Mouse (Mus musculus) urinary bladder, adult 18-20 months (tissue): ENCODE measurements around the gene Arhgdib.

Experiments used
- DNase-seq, 2 experiments: peaks; one replicate each; pipeline ENCODE4 v3.0.0; 2022; ENCODE audit warnings: low spot score in 2 of 2, mixed read lengths in 2 of 2

The Arhgdib gene

DNA sequence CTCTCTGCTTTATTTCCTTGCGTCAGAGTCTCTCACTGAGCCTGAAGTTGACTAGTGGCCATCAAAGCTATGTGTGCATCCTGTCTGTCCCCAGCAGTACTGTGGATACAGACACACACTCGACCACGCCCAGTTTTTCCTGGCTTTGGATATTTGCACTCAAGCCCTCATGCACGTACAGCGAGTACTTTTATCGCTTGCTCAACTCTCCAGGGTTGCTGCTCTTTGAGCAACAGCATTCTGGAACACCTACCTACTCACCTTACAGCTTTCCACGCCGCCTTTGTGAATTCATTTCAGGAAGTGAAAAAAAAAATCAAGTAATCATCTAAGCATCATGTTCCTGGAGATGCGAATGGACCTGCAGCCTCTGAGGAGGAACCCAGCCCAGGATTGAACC, 11.2 kb upstream of the Arhgdib start:
- DNase-seq = no peak

DNA sequence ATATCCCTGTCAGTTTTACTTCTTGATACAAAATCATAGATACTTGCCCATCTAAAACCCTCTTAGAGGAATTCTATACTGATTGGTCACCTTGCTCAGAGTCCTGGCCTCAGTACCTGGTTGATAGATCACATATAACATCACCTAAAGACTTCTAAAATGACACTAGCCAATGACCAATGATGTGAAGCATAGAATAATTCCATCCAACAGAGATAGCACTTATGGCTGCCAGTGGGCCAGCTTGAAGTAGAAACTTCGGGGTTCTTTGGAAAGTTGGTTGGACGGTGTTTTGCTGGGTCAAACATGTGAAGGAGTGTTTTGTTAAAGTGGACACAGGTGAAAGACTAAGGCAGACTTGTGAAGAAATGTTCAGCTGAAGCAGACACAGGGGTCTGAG, 8.5 kb upstream of the Arhgdib start:
- DNase-seq = no peak

DNA sequence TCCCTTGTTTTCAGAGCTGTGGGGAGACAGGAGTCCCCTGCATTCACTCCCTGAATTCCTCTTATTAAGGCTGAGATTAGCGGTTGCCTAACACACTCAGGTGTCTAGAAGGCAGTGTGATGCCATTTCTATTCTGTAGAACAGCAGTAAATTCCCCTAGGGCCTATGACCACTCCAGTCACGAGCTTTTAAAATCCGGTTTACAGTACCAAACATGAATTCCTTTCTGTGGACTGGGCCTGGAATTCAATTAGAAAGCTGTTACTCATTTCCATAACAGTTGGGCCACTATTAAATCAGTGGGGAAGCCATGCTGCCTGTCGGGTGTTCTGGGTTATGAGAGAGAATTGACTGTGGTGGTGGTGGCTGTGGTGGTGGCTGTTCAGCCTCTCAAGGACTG, 6.0 kb upstream of the Arhgdib start:
- no peak for DNase-seq

DNA sequence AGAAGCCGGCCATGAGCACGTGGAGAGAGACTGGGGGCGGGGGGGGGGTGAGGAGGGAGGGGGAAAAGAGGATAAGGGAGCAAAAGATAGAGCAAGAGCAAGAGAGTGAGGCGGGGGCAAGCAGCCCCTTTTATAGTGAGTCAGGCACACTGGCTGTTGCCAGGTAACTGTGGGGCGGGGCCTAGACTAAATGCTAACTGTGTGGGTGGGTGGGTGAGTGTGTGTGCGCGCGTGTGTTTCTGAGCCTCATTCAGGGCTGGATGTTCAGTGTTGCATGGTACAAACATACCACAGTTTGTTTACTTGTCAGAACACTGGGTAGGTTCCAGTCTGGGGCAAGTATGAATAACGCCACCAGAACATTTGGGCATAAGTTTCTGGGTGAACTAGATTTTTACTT, 5.2 kb upstream of the Arhgdib start:
- no peak for DNase-seq

DNA sequence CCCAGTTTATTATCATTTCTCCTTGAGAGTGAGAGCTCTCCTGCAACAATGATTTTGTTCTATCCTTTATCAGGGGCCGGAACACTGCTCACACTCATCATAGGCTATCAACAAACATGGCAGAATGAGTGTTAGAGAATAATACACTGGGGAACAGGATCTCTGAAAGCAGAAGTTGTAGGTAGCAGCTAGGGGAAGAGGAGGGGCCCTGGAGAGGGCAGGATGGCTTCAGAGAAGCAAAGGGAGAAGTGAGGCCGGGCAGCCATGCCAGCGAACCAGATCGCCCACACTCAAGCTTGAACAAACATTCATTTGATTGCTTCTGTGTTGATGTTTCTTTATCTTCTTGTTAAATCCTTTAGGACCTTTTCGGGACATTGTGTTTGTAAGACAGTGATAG, 4.5 kb upstream of the Arhgdib start:
- no peak for DNase-seq

DNA sequence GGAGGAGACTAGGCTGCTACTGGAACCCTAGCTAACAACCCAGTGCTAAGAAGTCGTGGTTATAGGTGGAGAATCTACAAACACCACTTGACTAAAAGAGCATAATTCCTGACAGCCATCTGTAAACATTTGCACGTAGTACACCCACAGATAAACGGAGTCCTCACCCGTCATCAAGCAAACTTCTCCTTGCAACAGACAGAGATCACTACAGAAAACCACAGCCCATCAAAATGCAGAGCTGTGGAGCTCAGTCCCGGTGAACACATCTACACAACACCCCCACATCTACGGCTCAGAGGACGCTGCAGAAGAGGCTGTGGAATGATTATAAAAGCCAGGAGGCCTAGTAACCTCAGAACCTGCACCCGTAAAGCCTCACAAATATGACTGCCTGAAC, 2.8 kb upstream of the Arhgdib start:
- no peak for DNase-seq

DNA sequence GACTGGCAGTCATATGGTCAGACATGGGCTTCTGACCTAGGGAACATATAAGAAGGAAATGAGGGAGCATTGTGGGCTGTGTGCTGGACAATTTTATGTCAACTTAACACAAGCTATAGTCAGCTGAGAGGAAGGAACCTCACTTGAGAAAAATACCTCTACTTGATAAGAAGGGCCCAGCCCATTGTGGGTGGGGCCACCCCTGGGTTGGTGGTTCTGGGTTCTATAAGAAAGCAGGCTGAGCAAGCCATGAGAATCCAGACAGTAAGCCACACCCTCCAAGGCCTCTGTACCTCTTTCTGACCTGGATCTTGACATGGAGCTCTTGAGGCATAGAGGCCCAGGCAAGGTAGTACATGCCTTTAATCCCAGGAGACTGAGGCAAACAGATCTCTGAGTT, 1.7 kb upstream of the Arhgdib start:
- no peak for DNase-seq

DNA sequence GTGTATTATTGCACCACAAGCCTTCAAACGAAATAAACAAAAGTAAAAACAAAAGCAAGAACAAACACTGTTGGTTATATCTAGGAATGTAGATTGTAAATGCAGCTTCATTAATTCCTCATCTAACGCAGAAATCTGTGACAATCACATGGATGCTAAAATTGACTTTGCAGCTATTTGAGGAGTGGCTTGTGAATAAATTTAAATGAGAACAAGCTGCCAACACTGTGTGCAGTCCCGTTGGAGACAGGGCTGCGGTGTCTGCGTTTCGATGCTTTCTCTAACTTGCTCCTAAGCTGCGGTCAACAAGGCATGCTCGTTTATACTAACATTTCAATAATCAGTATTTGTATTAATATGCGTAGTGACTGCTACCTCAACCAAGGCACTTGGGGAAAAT, 581 bp upstream of the Arhgdib start:
- DNase-seq = no peak

DNA sequence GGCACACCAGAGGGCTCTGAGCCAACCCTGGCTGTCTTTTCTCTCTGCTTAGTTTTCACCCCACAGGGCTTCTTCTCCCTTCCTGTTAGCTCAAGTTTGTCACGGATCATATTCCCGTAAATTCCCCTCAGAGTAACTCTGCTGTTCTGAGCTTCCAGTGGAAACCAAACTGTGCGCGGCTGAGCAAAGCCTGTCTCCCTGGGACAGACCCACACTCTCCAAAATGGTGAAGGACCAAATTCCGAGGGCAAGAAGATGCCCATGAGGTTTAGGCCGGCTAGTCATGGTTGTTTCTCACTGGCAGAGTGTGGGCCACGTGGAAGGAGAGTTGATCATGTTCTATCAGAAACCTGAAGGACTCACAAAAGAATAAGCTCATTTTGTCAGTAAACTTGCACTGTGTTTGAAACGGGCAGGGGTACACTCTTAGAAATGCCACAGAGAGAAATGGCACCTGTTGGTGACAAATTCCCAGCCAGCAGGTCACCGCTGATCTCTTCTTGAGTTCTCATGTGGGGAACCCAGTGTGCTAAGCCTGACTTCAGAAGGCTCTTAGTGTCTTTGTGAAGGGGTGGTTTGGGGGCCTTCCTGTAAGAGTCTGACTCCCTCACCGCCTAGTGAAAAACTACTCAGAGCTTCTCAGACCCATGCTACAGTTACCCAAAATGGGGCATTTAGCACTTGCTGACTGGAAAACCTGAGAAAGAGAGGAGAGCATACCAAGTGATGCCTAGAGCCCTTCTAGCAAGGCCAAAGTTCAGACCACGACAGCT, 1.3 kb downstream of the Arhgdib start:
- no peak for DNase-seq

DNA sequence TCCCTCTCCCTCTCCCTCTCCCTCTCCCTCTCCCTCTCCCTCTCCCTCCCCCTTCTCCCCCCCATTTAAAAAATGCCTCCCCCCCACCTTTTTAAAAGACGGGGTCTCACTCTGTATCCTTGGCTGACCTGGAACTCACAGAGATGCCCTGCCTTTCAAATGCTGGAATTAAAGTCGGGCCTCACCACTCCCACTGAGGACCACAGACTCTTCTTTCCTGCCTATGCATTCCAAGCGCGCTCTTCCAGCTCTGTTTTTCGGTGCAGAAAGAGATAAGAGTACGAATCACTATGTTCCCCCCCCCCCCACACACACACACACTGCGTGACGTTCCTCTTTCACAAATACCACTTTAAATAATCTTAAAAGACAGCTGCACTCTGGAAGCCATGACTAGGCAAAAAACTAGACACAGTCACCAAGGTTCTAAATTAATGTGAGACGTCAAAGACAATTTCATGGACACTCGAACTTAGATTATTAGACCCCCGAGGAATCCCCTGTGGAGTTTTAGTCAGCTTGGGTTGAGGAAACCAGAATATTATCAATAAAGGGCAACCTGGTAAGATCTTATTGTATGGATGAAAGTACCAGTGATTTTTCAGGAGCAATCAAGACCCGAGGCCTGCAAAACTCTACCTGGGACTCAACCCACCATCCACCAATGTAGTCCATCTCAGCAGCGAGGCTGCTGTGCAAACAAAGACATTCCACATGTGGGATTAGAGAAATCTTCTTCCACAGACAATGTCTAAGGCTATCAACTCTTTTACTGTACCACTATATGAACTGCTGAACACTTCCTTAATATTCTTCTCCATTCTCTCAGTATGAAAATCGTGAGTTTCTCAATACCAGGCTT, 2.1 kb downstream of the Arhgdib start:
- DNase-seq = no peak

DNA sequence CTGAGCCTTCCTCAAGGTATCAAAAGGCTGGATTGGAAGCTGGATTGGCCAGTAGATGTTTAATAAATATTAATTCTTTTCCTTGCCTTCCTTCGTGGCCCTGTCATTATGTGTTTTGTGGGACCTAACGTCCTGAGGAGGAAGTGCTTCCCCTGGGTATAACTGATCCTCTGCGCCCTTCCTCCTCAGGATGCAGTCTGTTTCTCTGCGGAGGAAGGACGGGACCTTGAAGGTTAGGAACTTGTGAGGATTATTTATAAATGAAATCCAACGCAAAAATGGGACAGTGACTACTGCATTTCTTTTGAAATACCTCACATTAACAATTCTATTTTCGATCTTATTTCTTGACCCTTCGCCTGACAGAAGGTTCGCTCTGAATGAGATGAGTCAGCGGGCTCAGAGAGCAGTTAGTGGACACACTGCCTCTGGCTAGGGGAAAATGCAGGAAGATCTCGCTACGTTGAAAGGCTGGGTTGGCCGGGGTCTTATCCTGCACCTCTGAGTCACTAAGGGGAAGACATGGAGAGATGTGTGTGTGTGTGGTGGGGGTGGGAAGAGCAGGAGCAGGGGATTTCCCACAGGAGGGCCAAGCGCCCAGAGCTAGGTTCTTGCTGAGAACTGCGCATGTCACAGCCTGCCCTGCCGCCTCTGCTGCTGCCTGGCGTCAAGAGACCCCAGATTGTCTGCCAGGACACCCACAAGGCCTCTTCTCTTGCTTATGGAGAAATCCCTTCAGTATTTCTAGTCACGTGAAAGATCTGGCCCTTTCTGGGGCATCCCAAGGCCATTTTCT, 3.2 kb downstream of the Arhgdib start:
- DNase-seq = no peak

DNA sequence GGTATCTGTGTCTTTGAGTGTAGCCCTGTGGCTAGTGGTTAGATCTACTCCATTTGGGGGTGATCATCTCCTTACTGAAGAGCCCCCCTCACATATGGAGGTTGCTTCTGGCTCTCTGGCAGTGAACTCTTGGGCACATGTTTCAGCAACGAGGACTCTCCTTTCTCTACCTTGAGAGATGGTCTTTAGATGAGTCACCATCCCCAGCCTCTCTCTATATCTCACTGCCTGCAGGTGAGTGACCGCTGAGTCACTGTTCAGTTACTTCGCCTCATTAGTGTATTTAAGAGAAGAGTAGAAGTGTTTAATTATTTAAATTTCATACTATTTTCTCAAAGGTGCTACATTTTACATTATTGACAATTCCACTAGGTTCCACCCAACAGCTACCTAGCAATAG, 4.6 kb downstream of the Arhgdib start:
- no peak for DNase-seq

DNA sequence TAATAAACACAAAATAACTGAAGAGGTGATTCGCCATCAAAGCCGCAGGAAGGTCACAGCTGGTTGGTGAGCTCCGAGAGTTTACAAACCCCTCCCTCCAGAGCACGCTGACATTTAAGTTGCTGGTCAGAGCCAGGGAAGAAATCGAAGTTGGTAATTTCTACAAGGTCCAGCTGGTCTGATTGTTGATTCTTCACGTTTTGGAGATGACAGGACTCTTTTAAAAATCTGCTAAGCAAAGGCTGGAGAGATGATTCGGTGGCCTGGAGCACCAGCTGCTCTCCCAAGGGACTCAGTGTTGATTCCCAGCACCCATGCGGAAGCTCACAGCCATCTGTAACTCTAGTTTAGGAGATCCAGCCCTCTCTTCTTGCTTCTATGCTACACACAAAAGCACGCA, 5.3 kb downstream of the Arhgdib start:
- DNase-seq = no peak

DNA sequence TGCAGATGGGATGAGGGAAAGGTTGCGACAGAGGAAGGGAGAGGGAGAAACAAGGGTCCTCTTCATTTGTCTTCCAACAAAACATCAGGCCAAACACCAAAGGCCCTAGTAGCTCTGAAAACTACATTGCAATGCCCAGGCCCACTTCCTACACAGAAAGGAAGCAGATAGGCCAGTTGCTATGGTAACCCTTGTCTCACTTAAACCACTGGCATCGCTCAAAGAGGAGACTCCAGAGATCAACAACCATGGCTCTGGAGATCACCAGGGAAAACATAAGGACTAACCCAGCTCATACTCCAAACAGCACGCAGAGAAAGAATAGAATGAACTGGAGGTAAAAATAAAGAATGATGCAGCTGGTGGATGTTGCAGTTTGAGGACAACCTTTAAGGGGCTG, 6.5 kb downstream of the Arhgdib start:
- DNase-seq = no peak

DNA sequence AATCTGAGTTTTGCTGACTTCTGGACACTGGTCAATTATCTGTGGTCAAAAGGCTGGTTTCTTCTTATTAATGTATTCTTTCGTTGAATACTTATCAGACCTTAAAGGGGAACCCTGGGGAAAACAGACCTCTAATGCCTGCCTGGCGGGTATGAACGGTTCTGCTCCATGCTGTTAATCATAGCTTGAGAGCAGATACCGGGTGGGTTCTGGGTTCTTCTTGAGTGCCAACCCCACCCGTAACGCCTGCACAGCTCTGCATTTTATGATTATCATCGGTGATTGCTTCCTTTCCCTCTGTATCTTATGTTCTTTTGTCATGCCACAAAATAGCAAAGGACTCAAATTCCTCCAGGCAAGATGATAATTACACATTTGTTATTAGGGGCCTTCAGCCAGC, 7.6 kb downstream of the Arhgdib start:
- DNase-seq = no peak

DNA sequence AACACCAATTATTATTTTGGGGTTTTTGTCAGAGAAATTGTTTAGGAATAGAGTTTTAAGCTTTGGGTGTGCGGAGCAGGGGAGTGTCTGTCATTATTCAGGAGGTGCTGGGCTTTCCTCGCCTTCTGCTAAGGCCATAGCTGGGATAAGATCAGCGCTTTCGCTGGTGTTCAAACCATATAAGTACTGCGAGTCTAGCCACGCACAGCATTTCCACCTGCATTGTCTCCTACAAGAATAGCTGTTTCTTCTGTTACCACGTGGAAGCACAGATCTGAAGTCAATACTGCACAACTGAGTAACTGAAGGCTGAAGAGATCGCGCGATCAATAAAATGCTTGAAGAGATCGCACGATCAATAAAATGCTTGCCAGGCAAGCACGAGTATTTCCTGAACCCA, 10.5 kb downstream of the Arhgdib start:
- DNase-seq = no peak

DNA sequence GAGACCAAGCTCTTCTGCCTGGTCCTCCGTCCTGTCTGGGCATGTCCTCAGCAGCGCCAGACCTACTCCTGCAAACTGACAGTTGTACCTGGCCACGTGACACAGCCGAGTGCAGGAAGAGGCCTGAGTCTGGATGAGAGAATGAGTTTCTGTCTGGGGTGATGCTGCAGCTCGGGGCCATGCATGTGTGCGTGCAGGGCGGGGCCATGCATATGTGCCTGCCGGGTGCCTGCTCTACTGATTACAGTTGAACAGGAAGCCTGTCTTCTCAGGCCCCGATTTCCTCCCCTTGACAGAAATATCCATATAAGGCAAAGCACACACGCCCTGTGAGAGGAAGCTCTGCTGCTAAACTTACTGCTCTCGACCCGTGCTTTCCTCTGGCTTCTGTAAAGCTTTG, 11.0 kb downstream of the Arhgdib start:
- DNase-seq = peak in 1 of 2 experiments; percentile 41

DNA sequence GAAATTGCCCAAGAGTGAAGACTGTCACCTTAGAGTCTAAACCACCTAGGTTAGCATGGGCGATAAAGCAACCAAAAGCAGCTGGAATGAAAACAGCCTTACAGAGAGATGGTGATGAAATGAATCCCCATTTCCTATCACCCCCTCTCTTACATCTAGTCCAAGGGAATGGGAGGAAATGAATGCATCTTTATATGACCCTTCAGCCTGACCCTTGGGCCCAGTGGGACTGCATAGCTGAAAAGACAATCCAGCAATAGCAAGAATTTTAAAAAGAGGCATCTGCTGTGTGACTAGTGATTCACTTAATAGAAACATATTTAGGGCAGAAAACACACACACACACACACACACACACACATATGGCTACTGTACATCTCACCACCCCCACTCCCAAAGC, 14.1 kb downstream of the Arhgdib start:
- DNase-seq = no peak

DNA sequence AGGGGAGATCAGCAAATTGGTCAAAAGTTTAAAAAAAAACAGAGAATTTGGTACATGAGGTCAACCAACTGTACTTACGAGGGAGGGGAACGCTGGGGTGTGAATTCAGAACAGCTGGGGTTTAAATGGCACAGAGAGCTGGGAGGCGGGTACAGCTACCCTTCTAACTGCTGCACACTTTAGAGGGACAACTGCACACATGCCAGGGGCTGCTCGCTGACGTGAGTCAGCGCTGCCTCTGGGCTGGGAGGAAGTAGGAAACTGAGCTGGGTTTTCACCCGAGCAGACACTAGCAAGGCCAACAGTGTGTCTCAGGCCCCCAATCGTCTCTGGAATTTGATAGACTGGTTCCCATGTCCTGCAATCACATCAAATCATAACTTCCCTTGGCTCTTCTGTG, 16.6 kb downstream of the Arhgdib start:
- no peak for DNase-seq

DNA sequence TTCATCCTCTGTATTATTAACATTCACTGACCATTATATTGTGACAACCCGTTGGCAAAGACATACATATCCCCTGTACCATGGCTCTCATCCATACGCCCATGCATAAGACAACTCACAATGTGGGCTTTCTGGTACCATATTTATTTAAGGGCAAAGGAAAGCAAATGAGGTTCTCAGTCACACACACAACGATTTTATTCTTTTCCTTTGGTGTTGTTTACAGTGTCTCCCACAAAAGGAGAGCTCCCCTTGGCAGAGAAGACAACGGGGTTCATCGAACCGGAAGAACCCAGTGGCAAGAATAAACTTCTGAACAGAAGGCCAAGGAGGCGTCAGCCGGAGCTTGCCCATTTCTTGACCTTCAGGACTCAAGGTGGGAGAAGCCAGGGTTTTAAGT, 18.2 kb downstream of the Arhgdib start, which contains the start of gene Pde6h:
Gene Pde6h, plus strand, starts transcription at position 301 of the 400 bp plus-strand sequence.
- DNase-seq = no peak

DNA sequence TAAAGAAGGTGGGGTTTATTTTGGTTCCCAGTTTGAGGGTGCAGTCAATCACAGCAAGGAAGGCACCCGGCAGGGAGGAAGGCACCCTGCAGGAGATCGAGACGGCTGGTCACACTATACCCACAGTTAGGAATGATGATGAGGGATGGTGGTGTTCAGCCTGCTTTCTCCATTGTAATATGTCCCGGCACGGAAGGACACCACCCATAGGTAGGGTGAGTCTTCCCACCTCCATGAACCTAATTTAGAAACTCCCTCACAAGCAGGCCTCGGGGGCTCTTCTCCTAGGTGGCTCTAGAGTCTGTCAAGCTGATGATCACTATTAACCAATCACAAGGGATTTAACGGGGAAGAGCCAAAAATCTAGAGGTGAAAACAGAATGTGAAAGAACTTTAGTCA, 18.8 kb downstream of the Arhgdib start:
- no peak for DNase-seq

DNA sequence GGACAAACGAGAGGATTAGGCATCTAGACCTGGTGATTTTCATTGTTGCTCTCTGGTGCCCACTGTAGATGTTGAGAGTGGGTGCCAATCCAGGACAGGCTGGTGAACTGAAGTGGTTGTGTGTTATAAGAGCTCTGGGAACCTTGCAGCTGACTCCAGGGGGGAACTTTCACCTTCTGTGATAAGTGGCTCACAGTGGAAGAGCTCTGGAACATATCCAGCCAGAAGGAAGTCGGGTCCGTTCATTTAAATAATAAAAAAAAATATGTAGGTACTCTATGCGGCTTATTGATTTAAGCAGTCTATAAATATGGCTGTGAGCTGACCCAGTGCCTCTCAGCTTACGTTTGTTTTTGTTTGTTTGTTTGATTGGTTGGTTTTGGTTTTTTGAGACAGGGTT, 19.6 kb downstream of the Arhgdib start, which contains the start of gene Erp27:
Gene Erp27, minus strand, starts transcription at position 101 of the 400 bp plus-strand sequence.
- DNase-seq = no peak
